Mouse (Mus musculus) activated CD4-positive, CD25-positive, alpha-beta regulatory T cell (primary cell): ENCODE results near the gene G6pc3. TPM values are rescaled to one million over a fixed set of nuclear protein-coding genes. Genes with fewer than 3 reads are reported as not detected.

ENCODE experiments used
- polyA plus RNA-seq, 2 experiments: library from polyadenylated mRNA; unstranded; fragments of 100-300 nt; shearing (Covaris generic); gene quantifications; one replicate each; pipeline ENCODE4 v1.2.1; 2017

Gene G6pc3
- polyA plus RNA-seq = 10 to 100 TPM; 23.4 to 38.3 TPM

GRCm38 (mm10) chr11:102189461-102190436 lies at the start of gene G6pc3:
TSS of gene G6pc3 (plus strand) at chr11:102189620.

DNA sequence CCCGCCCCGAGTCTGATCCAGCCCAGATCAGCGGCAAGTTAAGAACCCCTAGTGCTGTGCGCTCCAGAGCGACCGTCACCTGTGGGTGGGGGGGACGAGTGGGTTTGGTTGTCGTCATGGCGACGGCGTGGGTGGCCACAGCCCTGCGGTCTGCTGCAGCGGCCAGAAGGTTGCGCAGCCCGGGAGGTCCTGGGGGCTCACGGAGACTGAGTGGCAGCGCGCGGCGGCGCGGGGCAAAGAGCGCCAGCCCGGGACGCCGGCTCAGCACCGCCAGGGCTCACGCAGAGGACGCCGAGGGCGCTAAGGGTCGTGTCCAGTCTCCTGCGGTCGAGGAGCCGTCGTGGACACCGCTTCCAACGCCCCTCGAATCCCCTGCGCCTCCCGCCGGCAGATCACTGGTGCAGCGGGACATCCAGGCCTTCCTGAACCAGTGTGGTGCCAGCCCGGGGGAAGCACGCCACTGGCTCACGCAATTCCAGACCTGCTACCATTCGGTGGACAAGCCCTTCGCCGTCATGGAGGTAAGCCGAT lies 43.9 kb upstream of the G6pc3 start, which contains the start of gene Nags:
Gene Nags, plus strand, starts transcription at position 43 of the 531 bp plus-strand sequence.

GRCm38 (mm10) chr11:102156039-102156785 lies 33.2 kb upstream of the G6pc3 start, which contains the start of gene Tmem101:
TSS of gene Tmem101 (minus strand) at chr11:102156404.

DNA sequence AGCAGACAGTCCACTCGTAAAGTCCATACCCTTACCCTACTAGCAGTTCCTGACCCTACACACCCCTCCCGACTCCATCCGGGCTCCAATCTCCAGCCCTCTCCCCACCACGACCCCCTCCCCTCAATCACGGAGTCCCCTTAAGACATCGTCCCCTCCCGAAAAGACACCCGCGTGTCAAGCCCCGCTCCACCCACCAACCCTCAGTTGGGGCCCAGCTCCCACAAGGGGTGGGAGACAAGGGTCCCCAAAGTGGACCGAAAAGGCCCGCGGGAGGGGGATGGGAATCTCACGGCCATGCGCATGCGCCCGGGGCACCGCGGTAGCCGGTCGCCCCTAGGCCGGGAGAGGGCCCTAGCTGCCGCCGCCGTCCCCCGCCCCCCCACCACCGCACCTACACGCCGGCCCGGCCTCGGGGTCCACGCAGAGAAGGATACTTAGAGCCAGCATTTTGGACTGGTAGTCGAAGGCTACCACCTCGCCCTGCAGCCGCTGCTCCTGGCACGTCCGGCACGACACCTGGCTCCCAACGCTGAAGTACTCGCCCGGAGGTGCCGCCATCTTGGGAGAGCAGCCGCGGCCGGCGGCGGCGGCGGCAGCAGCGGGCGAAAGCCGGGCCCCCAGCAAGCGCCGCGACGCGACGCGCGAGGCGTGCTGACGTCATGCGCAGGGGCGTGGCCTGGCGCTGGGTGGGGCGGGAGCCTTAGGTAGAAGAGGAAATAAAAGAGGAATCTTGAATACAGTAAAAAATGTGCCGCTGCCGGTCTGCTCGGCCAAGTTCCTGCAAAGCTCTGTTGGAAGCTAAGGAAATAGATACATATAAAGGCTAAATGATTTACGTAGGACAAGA lies 4.5 kb upstream of the G6pc3 start, which contains the start of gene Lsm12:
Gene Lsm12, minus strand, starts transcription at position 651 of the 850 bp plus-strand sequence.

GRCm38 (mm10) chr11:102230006-102230741 lies 40.8 kb downstream of the G6pc3 start, which contains the start of gene Hdac5:
TSS of gene Hdac5 (minus strand) at chr11:102230166.

Other genes starting within 250 kb of the G6pc3 start
- not detected for gene Sost, start 222.6 kb upstream of the G6pc3 start, polyA plus RNA-seq
- not detected for gene Cfap97d1, start 205.3 kb upstream of the G6pc3 start, polyA plus RNA-seq
- 1 to 10 TPM in 1 of 2 experiments, under 1 TPM in 1; 0.77 to 1.6 TPM for gene Dusp3, start 202.6 kb upstream of the G6pc3 start, polyA plus RNA-seq
- under 1 TPM; 0.06 to 0.15 TPM for gene Mpp3, start 161.2 kb upstream of the G6pc3 start, polyA plus RNA-seq
- gene Cd300lg, start 148.1 kb upstream of the G6pc3 start, polyA plus RNA-seq = under 1 TPM in 1 of 2 experiments, not detected in 1; 0.21 TPM
- gene Mpp2, start 101.1 kb upstream of the G6pc3 start, polyA plus RNA-seq = 1 to 10 TPM; 1.5 to 3.2 TPM
- gene Ppy, start 88.3 kb upstream of the G6pc3 start, polyA plus RNA-seq = not detected
- gene Pyy, start 81.8 kb upstream of the G6pc3 start, polyA plus RNA-seq = not detected
- gene Nags, start 44.1 kb upstream of the G6pc3 start, polyA plus RNA-seq = under 1 TPM in 1 of 2 experiments, not detected in 1; 0.14 TPM
- gene Tmem101, start 33.2 kb upstream of the G6pc3 start, polyA plus RNA-seq = 10 to 100 TPM in 1 of 2 experiments, 1 to 10 TPM in 1; 4.9 to 10.4 TPM
- 10 to 100 TPM; 71.5 to 99.9 TPM for gene Lsm12, start 4.3 kb upstream of the G6pc3 start, polyA plus RNA-seq
- 10 to 100 TPM; 23.2 to 25.0 TPM for gene Hdac5, start 40.5 kb downstream of the G6pc3 start, polyA plus RNA-seq
- 1 to 10 TPM; 1.3 to 2.5 TPM for gene BC030867, start 59.3 kb downstream of the G6pc3 start, polyA plus RNA-seq
- gene Asb16, start 79.1 kb downstream of the G6pc3 start, polyA plus RNA-seq = not detected
- 10 to 100 TPM; 53.2 to 53.9 TPM for gene Tmub2, start 95.3 kb downstream of the G6pc3 start, polyA plus RNA-seq
- gene Atxn7l3, start 107.0 kb downstream of the G6pc3 start, polyA plus RNA-seq = 10 to 100 TPM; 18.9 to 21.8 TPM
- gene Ubtf, start 130.1 kb downstream of the G6pc3 start, polyA plus RNA-seq = 100 to 1,000 TPM; 104 to 123 TPM
- 1 to 10 TPM; 3.0 to 3.3 TPM for gene Slc4a1, start 176.6 kb downstream of the G6pc3 start, polyA plus RNA-seq
- 10 to 100 TPM; 25.8 to 29.9 TPM for gene Rundc3a, start 203.8 kb downstream of the G6pc3 start, polyA plus RNA-seq
- gene Slc25a39, start 218.3 kb downstream of the G6pc3 start, polyA plus RNA-seq = 10 to 100 TPM; 78.1 to 93.5 TPM
- 10 to 100 TPM; 42.4 to 63.7 TPM for gene Grn, start 240.7 kb downstream of the G6pc3 start, polyA plus RNA-seq